Mouse (Mus musculus): ENCODE data around the gene Tmtc2. TPM values are rescaled to one million over a fixed set of nuclear protein-coding genes. Genes with fewer than 3 reads are reported as not detected.

Gene Tmtc2
- polyA plus RNA-seq, 1 experiment from 2014 or later = 7.8 TPM

DNA sequence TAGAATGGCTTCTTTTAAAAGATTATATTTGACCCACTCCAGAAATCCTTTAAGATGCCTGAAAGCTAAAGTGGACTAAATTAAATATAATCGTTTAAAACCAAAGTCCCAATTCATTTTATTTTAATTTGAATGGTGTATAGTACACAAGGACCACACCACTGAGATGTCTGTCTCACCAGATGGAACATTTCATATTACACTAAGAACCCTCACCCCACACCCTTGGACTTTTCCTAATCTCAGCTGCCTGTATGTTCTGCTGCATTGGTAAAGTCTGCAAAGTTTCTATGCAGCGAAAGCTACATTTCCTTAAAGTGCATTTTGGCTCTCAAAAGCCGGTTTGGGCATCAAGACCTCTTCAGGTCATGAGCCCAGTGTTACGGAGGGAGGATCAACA, 12.7 kb downstream of the Tmtc2 start:
- H3K9me3 ChIP-seq (ENCODE audit: control insufficient read depth, low read length) = no peaks in the 10 kb centered on the region
- H3K36me3 ChIP-seq (ENCODE audit: control insufficient read depth, insufficient read depth, low read length) = no peaks in the 10 kb centered on the region
- DNase-seq (ENCODE audit: low spot score) (no peak), ATAC-seq (ENCODE audit: insufficient number of reproducible peaks, low FRiP score, low TSS enrichment, low read depth) (no peak)
- peaks cover 3% of the 10 kb centered on the region; the same call in 1 of the 2 replicates for H3K4me1 ChIP-seq (ENCODE audit: control insufficient read depth, insufficient read depth, low read length)
- WGBS = 92% methylated on average over 4 of the region's 4 CpGs
- no peak overlapping the region for H3K9ac ChIP-seq (ENCODE audit: low read length)
- no peak overlapping the region for H3K4me3 ChIP-seq (ENCODE audit: low read depth, low read length)
- no peaks in the 10 kb centered on the region for H3K27me3 ChIP-seq (ENCODE audit: control insufficient read depth, insufficient read depth, low read length)
- H3K27ac ChIP-seq (replicated peaks; ENCODE audit: low read depth, low read length) = no peak overlapping the region
- no peak overlapping the region for H3K4me2 ChIP-seq (ENCODE audit: low read depth, severe bottlenecking)

DNA sequence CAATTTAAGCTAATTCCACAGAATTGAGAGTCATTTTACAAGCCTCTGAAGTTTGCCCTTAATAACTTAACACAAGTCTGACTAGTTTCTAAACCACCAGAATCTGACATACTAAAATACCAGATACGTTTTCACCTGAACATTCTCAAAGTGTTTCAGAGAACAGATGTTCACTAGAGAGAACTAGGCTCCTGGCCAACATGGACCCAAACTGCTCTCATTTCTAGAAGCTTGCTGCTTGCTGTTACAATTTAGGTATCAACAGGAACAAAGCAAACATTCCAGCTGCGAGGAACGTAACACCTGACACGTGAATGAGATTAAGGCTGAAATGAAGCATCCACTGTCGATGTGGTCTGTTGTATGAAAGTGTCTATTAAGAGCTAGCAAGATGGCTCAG, 16.7 kb downstream of the Tmtc2 start:
- Histone ChIP-seq H3K36me3 (ENCODE audit: control insufficient read depth, insufficient read depth, low read length) (no peaks in the 10 kb centered on the region), H3K4me3 (ENCODE audit: low read depth, low read length) (no peak overlapping the region), H3K9ac (ENCODE audit: low read length) (no peak overlapping the region), H3K27ac (replicated peaks; ENCODE audit: low read depth, low read length) (no peak overlapping the region), H3K4me1 (ENCODE audit: control insufficient read depth, insufficient read depth, low read length) (peaks cover 3% of the 10 kb centered on the region; the same call in 1 of the 2 replicates), H3K27me3 (ENCODE audit: control insufficient read depth, insufficient read depth, low read length) (no peaks in the 10 kb centered on the region), H3K4me2 (ENCODE audit: low read depth, severe bottlenecking) (no peak overlapping the region), H3K9me3 (ENCODE audit: control insufficient read depth, low read length) (no peaks in the 10 kb centered on the region)
- 80% methylated on average over 5 of the region's 5 CpGs for WGBS
- ATAC-seq (ENCODE audit: insufficient number of reproducible peaks, low FRiP score, low TSS enrichment, low read depth) (no peak), DNase-seq (ENCODE audit: low spot score) (no peak)

DNA sequence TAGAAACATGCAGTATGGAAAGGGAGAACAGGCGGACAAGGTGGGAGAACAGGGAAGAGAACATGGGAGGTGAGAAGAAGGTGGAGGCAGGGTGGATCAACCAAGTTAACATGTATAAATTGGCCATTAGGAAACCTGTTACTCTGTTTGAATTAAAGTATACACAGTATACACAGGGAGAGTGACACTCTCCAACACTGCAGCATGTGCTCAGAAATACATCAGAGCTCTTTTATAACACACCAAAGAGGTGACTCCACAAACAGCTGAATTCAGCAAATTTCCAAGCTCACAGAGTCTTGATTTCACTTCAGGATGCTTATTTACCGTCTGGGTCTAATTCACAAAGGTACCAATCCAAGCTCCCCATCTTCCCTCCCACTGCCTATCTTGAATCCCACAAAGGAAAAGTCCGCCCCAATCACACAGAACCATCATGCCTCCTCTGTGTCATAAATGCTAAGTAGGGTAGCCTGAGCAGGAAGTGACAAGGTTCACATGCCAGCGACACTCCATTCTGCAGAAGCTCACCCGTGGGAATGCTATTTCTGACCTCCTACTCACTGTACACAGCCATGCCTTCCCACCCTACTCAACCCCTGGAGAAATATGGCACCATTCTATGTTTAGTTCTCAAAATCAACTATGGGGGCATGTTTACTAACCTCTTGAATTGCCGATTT, 17.2 kb downstream of the Tmtc2 start:
- Histone ChIP-seq H3K4me2 (ENCODE audit: low read depth, severe bottlenecking) (no peak overlapping the region), H3K4me3 (ENCODE audit: low read depth, low read length) (no peak overlapping the region), H3K9ac (ENCODE audit: low read length) (no peak overlapping the region), H3K27ac (replicated peaks; ENCODE audit: low read depth, low read length) (no peak overlapping the region), H3K27me3 (ENCODE audit: control insufficient read depth, insufficient read depth, low read length) (no peaks in the 10 kb centered on the region), H3K9me3 (ENCODE audit: control insufficient read depth, low read length) (no peaks in the 10 kb centered on the region), H3K4me1 (ENCODE audit: control insufficient read depth, insufficient read depth, low read length) (peaks cover 3% of the 10 kb centered on the region; the same call in 1 of the 2 replicates), H3K36me3 (ENCODE audit: control insufficient read depth, insufficient read depth, low read length) (no peaks in the 10 kb centered on the region)
- DNase-seq (ENCODE audit: low spot score) = no peak
- 76% methylated on average over 6 of the region's 6 CpGs for WGBS
- no peak for ATAC-seq (ENCODE audit: insufficient number of reproducible peaks, low FRiP score, low TSS enrichment, low read depth)

DNA sequence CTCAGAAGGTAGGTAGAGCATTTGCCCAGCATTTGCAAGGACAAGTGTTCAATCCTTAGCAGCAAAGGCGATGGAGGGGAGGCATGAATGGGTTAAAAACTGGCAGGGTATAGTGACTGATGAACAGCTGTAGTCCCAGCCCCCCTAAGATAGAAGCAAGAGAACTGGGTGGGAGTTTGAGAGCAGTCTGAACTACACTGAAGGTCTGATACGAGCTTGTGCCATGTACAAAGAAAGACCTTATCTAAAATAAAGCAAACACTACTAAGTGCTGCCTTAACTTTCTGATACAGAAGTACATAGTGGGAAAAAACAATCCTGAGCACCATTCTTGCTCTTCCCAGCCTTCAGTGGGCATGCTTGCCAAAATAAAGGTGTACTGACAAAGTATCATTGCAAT, 20.1 kb downstream of the Tmtc2 start:
- Histone ChIP-seq H3K36me3 (ENCODE audit: control insufficient read depth, insufficient read depth, low read length) (no peaks in the 10 kb centered on the region), H3K9me3 (ENCODE audit: control insufficient read depth, low read length) (no peaks in the 10 kb centered on the region), H3K27me3 (ENCODE audit: control insufficient read depth, insufficient read depth, low read length) (no peaks in the 10 kb centered on the region), H3K4me3 (ENCODE audit: low read depth, low read length) (no peak overlapping the region), H3K4me2 (ENCODE audit: low read depth, severe bottlenecking) (no peak overlapping the region), H3K27ac (replicated peaks; ENCODE audit: low read depth, low read length) (no peak overlapping the region), H3K9ac (ENCODE audit: low read length) (no peak overlapping the region), H3K4me1 (ENCODE audit: control insufficient read depth, insufficient read depth, low read length) (peaks cover 3% of the 10 kb centered on the region; the same call in 1 of the 2 replicates)
- DNase-seq (ENCODE audit: low spot score) (no peak), ATAC-seq (ENCODE audit: insufficient number of reproducible peaks, low FRiP score, low TSS enrichment, low read depth) (no peak)
- WGBS = 79% methylated on average over 2 of the region's 2 CpGs

DNA sequence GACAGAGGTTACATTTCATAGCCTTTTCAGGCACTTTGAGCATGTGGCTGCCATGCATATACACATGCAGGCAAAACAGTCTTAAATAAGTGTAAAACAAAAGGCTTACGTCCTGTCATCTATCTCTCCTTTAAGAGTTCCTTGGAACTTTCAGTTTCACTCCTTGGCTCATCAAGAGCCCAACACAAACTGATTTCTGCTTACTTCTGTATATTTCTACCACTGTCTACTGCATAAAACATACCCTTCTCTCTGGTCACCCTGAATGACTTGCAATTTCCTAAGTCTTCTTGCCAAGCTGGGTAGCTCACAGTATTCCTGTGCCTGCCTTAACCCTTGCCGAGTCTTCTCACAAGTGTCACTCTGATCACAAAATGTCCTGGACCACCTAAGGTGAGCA, 26.2 kb downstream of the Tmtc2 start:
- DNase-seq (ENCODE audit: low spot score) (no peak), ATAC-seq (ENCODE audit: insufficient number of reproducible peaks, low FRiP score, low TSS enrichment, low read depth) (no peak)
- Histone ChIP-seq H3K36me3 (ENCODE audit: control insufficient read depth, insufficient read depth, low read length) (no peaks in the 10 kb centered on the region), H3K4me3 (ENCODE audit: low read depth, low read length) (no peak overlapping the region), H3K4me1 (ENCODE audit: control insufficient read depth, insufficient read depth, low read length) (no peaks in the 10 kb centered on the region), H3K4me2 (ENCODE audit: low read depth, severe bottlenecking) (no peak overlapping the region), H3K27me3 (ENCODE audit: control insufficient read depth, insufficient read depth, low read length) (no peaks in the 10 kb centered on the region), H3K9ac (ENCODE audit: low read length) (no peak overlapping the region), H3K27ac (replicated peaks; ENCODE audit: low read depth, low read length) (no peak overlapping the region), H3K9me3 (ENCODE audit: control insufficient read depth, low read length) (no peaks in the 10 kb centered on the region)
- 89% methylated on average over 2 of the region's 2 CpGs for WGBS

DNA sequence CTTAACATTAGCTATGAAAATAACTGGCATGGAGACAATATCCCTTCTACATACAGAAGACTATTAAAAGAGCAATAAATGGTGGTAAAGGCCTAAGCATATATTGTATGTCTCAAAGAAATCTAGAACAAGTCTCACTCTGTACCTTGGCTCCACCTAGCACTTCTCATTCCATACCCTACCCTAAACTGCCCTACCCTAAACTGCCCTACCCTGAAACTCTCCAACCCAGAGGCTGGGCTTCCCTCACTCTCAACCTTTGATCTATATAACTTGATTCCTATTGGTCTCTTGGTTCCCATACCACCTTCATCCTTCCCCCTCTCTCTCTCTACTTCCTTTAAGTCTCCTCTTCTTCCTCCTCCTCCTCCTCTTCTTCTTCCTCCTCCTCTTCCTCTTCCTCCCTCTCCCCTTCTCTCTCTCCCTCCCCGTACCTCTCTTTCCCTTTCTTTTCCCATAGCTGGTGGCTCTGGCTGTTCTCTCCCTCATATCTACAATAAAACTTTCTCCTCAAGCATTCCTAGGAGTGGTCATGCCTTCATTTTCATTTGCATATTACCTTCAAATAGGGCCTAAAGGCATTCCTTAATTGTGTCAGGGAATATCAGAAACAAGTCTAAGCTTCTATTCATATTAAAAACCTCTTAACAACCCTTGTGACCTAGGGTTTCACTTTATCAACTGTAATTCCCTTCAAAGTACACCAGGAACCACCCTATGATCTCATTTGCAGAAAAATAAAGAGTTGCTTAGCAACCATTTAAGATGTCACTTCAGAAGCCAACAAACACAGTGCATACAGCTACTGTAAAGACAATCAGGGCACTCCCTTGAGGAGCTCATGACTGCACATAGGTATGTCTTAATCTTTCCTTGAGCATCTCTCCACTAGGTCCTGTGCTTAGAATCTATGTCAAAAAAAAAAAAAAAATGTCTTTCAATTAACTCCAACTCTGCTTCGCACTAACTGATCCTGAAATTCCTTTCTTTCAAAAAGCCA, 29.9 kb downstream of the Tmtc2 start:
- DNase-seq (ENCODE audit: low spot score) = no peak
- Histone ChIP-seq H3K36me3 (ENCODE audit: control insufficient read depth, insufficient read depth, low read length) (no peaks in the 10 kb centered on the region), H3K4me2 (ENCODE audit: low read depth, severe bottlenecking) (no peak overlapping the region), H3K4me1 (ENCODE audit: control insufficient read depth, insufficient read depth, low read length) (no peaks in the 10 kb centered on the region), H3K9me3 (ENCODE audit: control insufficient read depth, low read length) (no peaks in the 10 kb centered on the region), H3K9ac (ENCODE audit: low read length) (no peak overlapping the region), H3K27me3 (ENCODE audit: control insufficient read depth, insufficient read depth, low read length) (no peaks in the 10 kb centered on the region), H3K27ac (replicated peaks; ENCODE audit: low read depth, low read length) (no peak overlapping the region), H3K4me3 (ENCODE audit: low read depth, low read length) (no peak overlapping the region)
- no peak for ATAC-seq (ENCODE audit: insufficient number of reproducible peaks, low FRiP score, low TSS enrichment, low read depth)
- 85% methylated on average over 2 of the region's 2 CpGs for WGBS

DNA sequence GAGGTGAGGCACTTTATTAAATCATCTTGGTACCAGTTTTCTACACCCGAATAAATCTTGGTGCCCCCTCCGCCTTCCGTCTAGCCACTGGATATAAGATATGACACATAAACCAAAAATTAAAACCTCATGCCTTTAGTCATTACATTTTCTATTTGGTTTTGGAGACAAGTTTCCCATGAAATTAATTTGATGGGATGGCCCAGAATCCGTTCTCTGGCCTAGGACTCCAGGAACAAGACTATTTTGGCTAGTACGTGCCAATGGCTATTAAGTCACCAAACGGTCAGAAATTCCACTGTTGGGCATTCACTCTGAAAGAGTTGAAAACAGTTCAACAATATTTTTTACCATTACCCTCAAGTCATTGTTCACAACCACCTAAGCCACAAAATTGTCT, 32.2 kb downstream of the Tmtc2 start:
- Histone ChIP-seq H3K27me3 (ENCODE audit: control insufficient read depth, insufficient read depth, low read length) (no peaks in the 10 kb centered on the region), H3K9me3 (ENCODE audit: control insufficient read depth, low read length) (no peaks in the 10 kb centered on the region), H3K4me2 (ENCODE audit: low read depth, severe bottlenecking) (no peak overlapping the region), H3K4me1 (ENCODE audit: control insufficient read depth, insufficient read depth, low read length) (no peaks in the 10 kb centered on the region), H3K4me3 (ENCODE audit: low read depth, low read length) (no peak overlapping the region), H3K27ac (replicated peaks; ENCODE audit: low read depth, low read length) (no peak overlapping the region), H3K9ac (ENCODE audit: low read length) (no peak overlapping the region), H3K36me3 (ENCODE audit: control insufficient read depth, insufficient read depth, low read length) (no peaks in the 10 kb centered on the region)
- DNase-seq (ENCODE audit: low spot score) (no peak), ATAC-seq (ENCODE audit: insufficient number of reproducible peaks, low FRiP score, low TSS enrichment, low read depth) (no peak)
- 86% methylated on average over 6 of the region's 6 CpGs for WGBS

DNA sequence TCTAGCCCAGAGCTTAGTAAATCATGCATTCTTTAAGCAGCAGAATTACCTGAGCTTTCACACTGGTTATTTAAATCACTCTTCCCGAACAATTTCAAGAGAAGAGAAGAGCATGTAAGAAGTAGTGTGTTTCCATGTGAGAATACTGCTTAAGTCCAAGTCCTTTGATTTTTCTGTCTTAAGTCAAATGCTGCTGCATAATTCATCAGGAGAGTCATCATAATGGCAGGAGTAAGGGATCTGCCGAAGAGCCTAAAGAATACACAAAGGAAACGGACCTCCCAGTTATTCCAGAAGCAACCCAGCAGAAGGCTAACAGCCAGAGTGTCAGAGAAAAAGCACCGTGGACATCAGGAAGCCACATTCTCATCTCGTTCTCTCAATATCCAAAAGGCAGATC, 34.6 kb downstream of the Tmtc2 start:
- no peaks in the 10 kb centered on the region for H3K27me3 ChIP-seq (ENCODE audit: control insufficient read depth, insufficient read depth, low read length)
- ATAC-seq (ENCODE audit: insufficient number of reproducible peaks, low FRiP score, low TSS enrichment, low read depth) (no peak), DNase-seq (ENCODE audit: low spot score) (no peak)
- H3K9me3 ChIP-seq (ENCODE audit: control insufficient read depth, low read length) = no peaks in the 10 kb centered on the region
- WGBS = 83% methylated on average over 5 of the region's 5 CpGs
- H3K4me1 ChIP-seq (ENCODE audit: control insufficient read depth, insufficient read depth, low read length) = no peaks in the 10 kb centered on the region
- no peaks in the 10 kb centered on the region; the same call in 1 of the 2 replicates for H3K36me3 ChIP-seq (ENCODE audit: control insufficient read depth, insufficient read depth, low read length)
- H3K27ac ChIP-seq (replicated peaks; ENCODE audit: low read depth, low read length) = no peak overlapping the region
- H3K4me3 ChIP-seq (ENCODE audit: low read depth, low read length) = no peak overlapping the region
- H3K9ac ChIP-seq (ENCODE audit: low read length) = no peak overlapping the region
- no peak overlapping the region for H3K4me2 ChIP-seq (ENCODE audit: low read depth, severe bottlenecking)
